Mouse (Mus musculus) frontal cortex, postnatal 25 days (tissue): Measurements from ENCODE around the gene Arl4d.
A peak's percentile ranks its signal among the peaks of the same experiment; 100 is the strongest.
"Not testable (repeated sequence)": the region's sequence is repeated elsewhere in the genome, so short reads cannot be mapped to it uniquely, and the experiment has no call there.

Source experiments
- DNase-seq, 2 experiments: peaks; one replicate each; pipeline ENCODE4 v3.0.0; 2022; ENCODE audit warnings: low spot score in 2 of 2

The Arl4d gene

GRCm38 (mm10) chr11:101645411-101646282 lies 19.7 kb upstream of the Arl4d start:
- peak; percentile 39 to 53 for DNase-seq

- not testable (repeated sequence) for DNase-seq
Measured at GRCm38 (mm10) chr11:101646283-101646794, 19.0 kb upstream of the Arl4d start.

- not testable (repeated sequence) for DNase-seq
Measured at GRCm38 (mm10) chr11:101647093-101647492, 18.2 kb upstream of the Arl4d start.

GRCm38 (mm10) chr11:101656356-101656755 lies 9.0 kb upstream of the Arl4d start:
- no peak for DNase-seq

- no peak for DNase-seq
Measured at GRCm38 (mm10) chr11:101657528-101657885, 7.8 kb upstream of the Arl4d start.

GRCm38 (mm10) chr11:101657886-101658750 lies 7.2 kb upstream of the Arl4d start:
- peak; percentile 69 to 77 for DNase-seq

- peak in 1 of 2 experiments; percentile 45 for DNase-seq
Measured at GRCm38 (mm10) chr11:101658751-101659558, 6.4 kb upstream of the Arl4d start.

GRCm38 (mm10) chr11:101661191-101661590 lies 4.2 kb upstream of the Arl4d start:
- DNase-seq = no peak

- DNase-seq = no peak
Measured at GRCm38 (mm10) chr11:101661786-101662185, 3.6 kb upstream of the Arl4d start.

GRCm38 (mm10) chr11:101663229-101664027 lies 1.9 kb upstream of the Arl4d start:
- DNase-seq = no peak

GRCm38 (mm10) chr11:101665636-101665992 lies 273 bp downstream of the Arl4d start:
- DNase-seq = no peak

GRCm38 (mm10) chr11:101666626-101667345 lies 1.4 kb downstream of the Arl4d start:
- DNase-seq = no peak

- peak in 1 of 2 experiments; percentile 30 for DNase-seq
Measured at GRCm38 (mm10) chr11:101667871-101668532, 2.7 kb downstream of the Arl4d start.

GRCm38 (mm10) chr11:101668546-101669261 lies 3.4 kb downstream of the Arl4d start:
- no peak for DNase-seq

- DNase-seq = no peak
Measured at GRCm38 (mm10) chr11:101670334-101670733, 5.0 kb downstream of the Arl4d start.

GRCm38 (mm10) chr11:101671255-101671654 lies 5.9 kb downstream of the Arl4d start:
- no peak for DNase-seq

GRCm38 (mm10) chr11:101673010-101673642 lies 7.8 kb downstream of the Arl4d start:
- peak in 1 of 2 experiments; percentile 61 for DNase-seq

GRCm38 (mm10) chr11:101674106-101674505 lies 8.8 kb downstream of the Arl4d start:
- no peak for DNase-seq
